Mouse (Mus musculus) right cerebral cortex, postnatal 25 days (tissue): ENCODE data around the gene Selenot.
A peak's percentile ranks its signal among the peaks of the same experiment; 100 is the strongest.

Source experiments
- DNase-seq: peaks from one replicate; pipeline ENCODE4 v3.0.0; 2022

Selenot gene

GRCm38 (mm10) chr3:58636406-58637295, 60.2 kb downstream of the Selenot start, which contains the start of gene Erich6:
Gene Erich6 (minus strand): TSS chr3:58637207.
- DNase-seq, result peak; percentile 33
